Mouse (Mus musculus) retina, embryonic 14.5 days (tissue): ENCODE measurements around the gene Sycp2l.
A peak's percentile ranks its signal among the peaks of the same experiment; 100 is the strongest.

Source experiments
- DNase-seq: peaks from one replicate; pipeline ENCODE4 v3.0.0-alpha.2; 2015; ENCODE audit warnings: low spot score

Gene Sycp2l

GRCm38 (mm10) chr13:41113940-41114339, at the start of gene Sycp2l:
Gene Sycp2l (plus strand): TSS chr13:41114307.
- DNase-seq = no peak

- no peak for DNase-seq
Measured at GRCm38 (mm10) chr13:41067618-41068017, 46.5 kb upstream of the Sycp2l start.

DNA sequence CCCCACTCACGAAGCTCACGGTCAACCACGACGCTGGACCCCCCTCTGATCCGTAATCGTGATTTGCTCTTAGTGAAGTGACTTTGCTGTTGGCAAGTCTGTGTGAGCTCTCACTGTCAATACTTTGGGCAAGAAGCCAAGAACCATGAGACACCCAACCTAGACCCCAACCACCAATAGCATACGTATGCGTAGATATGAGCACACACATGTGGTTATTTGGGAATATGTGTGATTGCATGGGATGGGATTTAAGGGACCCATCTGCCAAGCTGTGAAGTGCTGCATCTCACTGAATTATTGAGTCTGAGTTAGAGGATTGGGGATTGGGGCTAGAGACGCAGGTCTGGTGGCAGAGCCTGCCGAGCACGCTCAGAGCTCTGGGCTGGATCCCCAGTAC, 42.5 kb upstream of the Sycp2l start:
- DNase-seq = no peak

- DNase-seq = no peak
Measured at GRCm38 (mm10) chr13:41073819-41074218, 40.3 kb upstream of the Sycp2l start.

DNA sequence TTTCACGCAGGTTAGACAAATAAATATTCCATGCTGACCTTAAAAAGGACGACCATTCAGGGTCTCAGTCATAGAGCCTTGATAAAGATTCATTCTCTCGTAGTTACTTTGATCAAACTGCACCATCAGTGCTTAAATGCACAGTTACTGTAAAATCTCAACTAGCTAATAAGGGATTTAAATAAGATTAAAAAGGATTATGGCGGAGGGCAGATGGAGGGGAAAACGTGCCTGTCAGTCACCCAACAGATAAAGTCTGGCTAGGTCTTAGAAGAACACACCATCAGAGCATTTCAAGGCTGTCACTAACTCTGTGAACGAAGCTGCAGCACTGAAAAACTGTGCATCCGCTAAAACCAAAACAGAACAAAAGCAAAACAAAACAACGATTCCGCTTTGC, 36.2 kb upstream of the Sycp2l start:
- peak; percentile 34 for DNase-seq

DNA sequence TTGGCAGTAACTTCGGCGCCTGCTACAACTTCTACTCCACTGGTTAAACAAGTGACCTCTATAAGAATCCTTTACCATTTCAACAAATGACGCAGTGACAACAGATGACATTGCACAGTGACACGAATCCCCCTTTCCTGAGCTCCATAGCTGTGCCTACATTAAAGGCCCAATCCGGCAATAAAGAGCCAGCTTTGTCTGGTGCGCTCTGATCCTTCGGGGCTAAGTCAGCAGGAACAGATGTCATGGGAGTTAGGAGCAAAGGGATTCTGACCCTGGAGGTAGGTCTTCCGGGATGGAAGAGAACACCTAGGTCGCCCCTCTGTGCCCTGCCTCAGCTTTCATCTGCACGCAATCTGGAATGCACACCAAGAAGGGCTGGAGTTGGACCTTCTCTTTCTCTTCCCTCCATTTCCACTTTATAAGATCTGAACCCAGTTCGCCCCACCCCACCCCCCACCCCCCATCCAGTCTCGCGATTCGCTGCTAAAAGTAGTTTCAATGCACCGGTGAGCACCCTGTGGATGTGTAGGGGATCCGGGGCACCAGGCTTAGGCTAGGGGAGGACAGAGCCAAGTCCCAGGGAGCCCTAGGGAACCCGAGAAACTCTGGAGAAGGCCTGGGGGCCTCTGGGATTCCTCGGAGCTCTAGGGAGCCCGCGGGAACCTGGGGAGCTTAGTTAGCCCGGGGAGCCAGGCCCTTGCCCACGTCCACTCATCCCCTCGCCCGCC, 35.3 kb upstream of the Sycp2l start:
- peak; percentile 36 for DNase-seq

DNA sequence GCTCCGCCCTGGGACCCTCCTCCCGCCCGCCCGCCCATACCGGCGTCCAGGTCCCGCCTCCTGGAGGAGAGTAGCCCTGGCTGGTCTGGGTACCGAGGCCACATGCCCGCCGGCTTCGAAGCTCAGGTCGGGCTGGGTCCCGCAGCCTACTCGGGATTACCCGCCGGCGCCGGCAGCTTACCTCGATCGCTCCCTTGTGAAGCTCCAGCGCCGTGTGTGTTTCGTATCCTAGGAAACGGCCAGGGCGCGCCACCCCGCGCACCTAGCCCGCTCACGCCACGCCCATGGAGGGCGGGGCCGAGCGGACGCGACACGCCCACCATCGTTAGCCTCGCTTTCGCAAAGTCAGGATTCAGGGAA, 34.7 kb upstream of the Sycp2l start, which contains the start of gene Mak:
Gene Mak (minus strand): TSS at position 286 of the 360 bp plus-strand sequence.
- DNase-seq = peak; percentile 76

DNA sequence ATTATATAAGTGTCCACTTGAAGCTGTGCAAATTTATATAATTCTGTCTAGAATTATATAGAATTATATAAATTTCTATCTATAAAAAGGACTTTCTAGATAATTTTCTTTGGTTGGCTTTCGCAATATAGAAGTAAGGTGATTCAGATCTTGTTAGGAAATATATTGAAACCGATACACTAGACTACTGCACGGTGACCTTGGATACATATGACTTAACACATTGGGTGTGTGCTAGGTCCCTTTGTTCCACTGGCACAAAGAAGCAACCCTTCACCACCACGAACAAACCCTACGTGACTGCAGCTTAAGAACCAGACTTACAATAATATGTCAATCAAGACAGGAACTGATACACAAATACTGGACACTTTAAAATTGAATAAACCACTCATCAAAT, 34.2 kb upstream of the Sycp2l start:
- no peak for DNase-seq

GRCm38 (mm10) chr13:41080700-41081099, 33.4 kb upstream of the Sycp2l start:
- DNase-seq = no peak

GRCm38 (mm10) chr13:41084521-41084920, 29.6 kb upstream of the Sycp2l start:
- no peak for DNase-seq

GRCm38 (mm10) chr13:41085140-41085539, 29.0 kb upstream of the Sycp2l start:
- DNase-seq = peak; percentile 73

- DNase-seq = no peak
Measured at GRCm38 (mm10) chr13:41088746-41089145, 25.4 kb upstream of the Sycp2l start.

GRCm38 (mm10) chr13:41091271-41091670, 22.8 kb upstream of the Sycp2l start:
- DNase-seq = no peak

DNA sequence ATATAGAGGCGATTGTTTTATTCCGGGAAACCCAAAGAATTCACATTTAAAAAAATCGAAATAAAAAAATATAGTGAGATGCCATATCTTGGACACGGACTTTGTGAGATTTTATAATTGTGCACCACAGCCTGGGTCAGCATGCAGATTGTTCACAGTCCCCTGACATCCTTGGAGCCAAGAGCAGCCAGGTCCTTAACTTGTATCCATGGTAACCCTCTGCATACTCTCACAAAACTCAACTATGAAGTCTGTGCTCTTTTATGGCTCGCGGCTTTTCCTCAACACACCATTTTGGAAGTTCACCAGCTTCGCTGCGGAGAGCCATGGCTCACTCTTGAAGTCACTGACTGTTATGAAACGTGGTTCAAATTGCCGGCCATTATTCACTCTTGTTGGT, 19.9 kb upstream of the Sycp2l start:
- no peak for DNase-seq

- no peak for DNase-seq
Measured at GRCm38 (mm10) chr13:41097324-41098058, 16.6 kb upstream of the Sycp2l start.

DNA sequence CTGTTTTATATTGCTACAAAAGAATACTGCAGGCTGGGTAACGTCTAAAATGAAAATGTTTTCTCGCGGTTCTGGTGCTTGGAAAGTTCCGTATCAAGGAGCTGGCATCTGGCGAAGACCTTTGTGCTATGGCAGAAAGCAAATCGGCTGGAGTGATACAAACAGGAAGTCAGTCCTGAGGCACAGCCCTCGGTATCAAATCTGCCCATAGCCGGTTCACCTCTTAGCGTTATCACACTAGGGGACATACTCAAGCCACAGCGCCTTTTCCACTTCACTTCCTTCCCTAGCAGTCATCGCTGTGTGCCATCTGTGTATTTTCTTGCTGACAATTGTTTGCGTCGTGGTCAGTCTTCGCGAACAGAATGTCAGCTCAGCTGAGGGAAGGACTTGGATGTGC, 15.8 kb upstream of the Sycp2l start:
- DNase-seq = no peak

GRCm38 (mm10) chr13:41100031-41100430, 14.1 kb upstream of the Sycp2l start:
- no peak for DNase-seq

GRCm38 (mm10) chr13:41103841-41104525, 10.1 kb upstream of the Sycp2l start:
- no peak for DNase-seq

DNA sequence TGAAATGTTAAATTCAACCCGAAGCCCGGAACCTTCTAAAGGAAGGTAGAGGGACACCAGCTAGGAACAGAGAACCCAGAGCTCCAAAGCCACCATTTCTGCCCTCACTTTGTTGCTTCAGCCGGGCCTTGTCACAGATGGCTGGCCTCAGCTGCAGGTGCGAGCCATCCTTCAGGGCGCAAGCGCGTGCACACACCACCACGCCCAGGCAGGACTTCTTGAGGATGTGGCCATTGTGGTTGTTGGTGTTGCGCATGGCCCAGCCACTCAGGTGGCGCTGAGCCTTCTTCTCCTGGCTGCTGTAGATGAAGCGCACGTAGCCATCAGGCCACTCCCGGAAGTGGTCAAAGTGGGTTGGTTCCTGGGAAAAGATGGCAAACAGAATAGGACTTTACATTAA, 8.6 kb upstream of the Sycp2l start:
- DNase-seq = no peak

DNA sequence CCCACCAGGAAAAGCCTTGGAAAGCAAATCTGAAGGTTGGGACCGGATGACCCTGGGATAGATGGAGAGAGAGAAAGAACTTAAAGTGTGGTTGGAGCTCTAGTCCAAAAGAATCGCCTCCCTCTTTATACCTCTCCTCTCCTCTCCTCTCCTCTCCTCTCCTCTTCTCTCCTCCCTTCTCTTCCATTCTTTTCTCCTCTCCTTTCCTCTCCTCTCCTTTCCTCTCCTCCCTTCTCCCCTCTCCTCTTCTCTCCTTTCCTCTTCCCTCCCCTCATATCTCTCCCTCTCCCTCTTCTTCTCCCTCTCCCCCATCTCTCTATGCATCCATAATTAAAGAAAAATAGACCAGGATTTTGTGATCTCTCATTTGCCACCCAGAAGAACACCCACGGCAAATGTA, 3.2 kb upstream of the Sycp2l start, which contains the start of gene Gcm2:
Gene Gcm2 (minus strand): TSS at position 101 of the 400 bp plus-strand sequence.
- DNase-seq = no peak

- no peak for DNase-seq
Measured at GRCm38 (mm10) chr13:41119152-41119945, 5.2 kb downstream of the Sycp2l start.

GRCm38 (mm10) chr13:41123666-41124225, 9.6 kb downstream of the Sycp2l start:
- no peak for DNase-seq
